Mouse (Mus musculus) ES-E14 (cell line): ENCODE data around the gene Rnf144a. TPM values are rescaled to one million over a fixed set of nuclear protein-coding genes. Genes with fewer than 3 reads are reported as not detected.

Source experiments
- DNase-seq: peaks from one replicate; pipeline ENCODE4 v3.0.0-alpha.2; 2013; ENCODE audit warnings: low read depth, low spot score
- H3K27ac ChIP-seq: 2 replicates; pipeline ENCODE4 v1.5.1; 2012; ENCODE audit warnings: low read depth, mild to moderate bottlenecking, low read length, moderate library complexity, mixed read lengths; ENCODE audit not compliant: poor library complexity, insufficient read depth, severe bottlenecking
- H3K36me3 ChIP-seq: 2 replicates; pipeline ENCODE4 v1.6.1; 2012; ENCODE audit warnings: mild to moderate bottlenecking, low read length, moderate library complexity, mixed read lengths; ENCODE audit not compliant: control insufficient read depth, poor library complexity, insufficient read depth, severe bottlenecking
- H3K4me1 ChIP-seq, 2 experiments: fragments of 150-350 bp in 1 of 2; sonication (generic) in 1 of 2; 2 replicates each; pipeline ENCODE4 v1.6.1; 2012; ENCODE audit warnings: low read length in 2 of 2, mild to moderate bottlenecking in 1 of 2, mixed read lengths in 1 of 2; ENCODE audit not compliant: control insufficient read depth in 2 of 2, insufficient read depth in 2 of 2, poor library complexity in 1 of 2
- H3K4me3 ChIP-seq, 2 experiments: fragments of 150-350 bp in 1 of 2; sonication (generic) in 1 of 2; 2 replicates each; pipeline ENCODE4 v1.5.1; 2012; ENCODE audit warnings: low read length in 2 of 2, low read depth in 1 of 2, mild to moderate bottlenecking in 1 of 2, mixed read lengths in 1 of 2; ENCODE audit not compliant: insufficient read depth in 1 of 2, poor library complexity in 1 of 2, severe bottlenecking in 1 of 2
- H3K9ac ChIP-seq: 2 replicates; pipeline ENCODE4 v1.6.1; 2012; ENCODE audit warnings: low read depth, mild to moderate bottlenecking, low read length, mixed read lengths; ENCODE audit not compliant: poor library complexity, insufficient read depth, severe bottlenecking
- H3K9me3 ChIP-seq: fragments of 150-350 bp; sonication (generic); 2 replicates; pipeline ENCODE4 v1.6.1; 2012; ENCODE audit warnings: low read depth, mild to moderate bottlenecking, low read length; ENCODE audit not compliant: control insufficient read depth, insufficient read depth
- CHD2 ChIP-seq: IDR thresholded peaks from 2 replicates; pipeline ENCODE4 v1.6.1; 2014; ENCODE audit warnings: mild to moderate bottlenecking, low read depth, low read length, inconsistent platforms
- HCFC1 ChIP-seq: IDR thresholded peaks from 2 replicates; pipeline ENCODE4 v1.6.1; 2012; ENCODE audit warnings: low read length, inconsistent platforms, borderline replicate concordance; ENCODE audit not compliant: insufficient read depth
- MAFK ChIP-seq: IDR thresholded peaks from 2 replicates; pipeline ENCODE4 v1.6.1; 2014; ENCODE audit warnings: mild to moderate bottlenecking, low read depth, low read length, inconsistent platforms; ENCODE audit not compliant: insufficient read depth
- ZC3H11A ChIP-seq: IDR thresholded peaks from 2 replicates; pipeline ENCODE4 v1.6.1; 2012; ENCODE audit warnings: low read depth, mild to moderate bottlenecking, inconsistent platforms, low read length, borderline replicate concordance
- ZNF384 ChIP-seq: IDR thresholded peaks from 2 replicates; pipeline ENCODE4 v1.6.1; 2012; ENCODE audit warnings: low read depth, low read length, inconsistent platforms
- in situ Hi-C, 2 experiments: fragments of 600-800 bp; cut with MboI; formaldehyde crosslinking; loops; one replicate each; pipeline ENCODE4 v1.15.1; 2025; ENCODE audit warnings: low sequenced_read_pairs in 2 of 2, inconsistent platforms in 1 of 2; ENCODE audit not compliant: unreplicated experiment in 2 of 2
- total RNA-seq: library from RNA; depleted of rRNA; stranded (reverse); fragments of 300-350 nt; gene quantifications from 2 replicates; pipeline ENCODE4 v1.2.3, GENCODE M21; 2012

Rnf144a gene
- total RNA-seq, 1 experiment, result 1.6 TPM

DNA sequence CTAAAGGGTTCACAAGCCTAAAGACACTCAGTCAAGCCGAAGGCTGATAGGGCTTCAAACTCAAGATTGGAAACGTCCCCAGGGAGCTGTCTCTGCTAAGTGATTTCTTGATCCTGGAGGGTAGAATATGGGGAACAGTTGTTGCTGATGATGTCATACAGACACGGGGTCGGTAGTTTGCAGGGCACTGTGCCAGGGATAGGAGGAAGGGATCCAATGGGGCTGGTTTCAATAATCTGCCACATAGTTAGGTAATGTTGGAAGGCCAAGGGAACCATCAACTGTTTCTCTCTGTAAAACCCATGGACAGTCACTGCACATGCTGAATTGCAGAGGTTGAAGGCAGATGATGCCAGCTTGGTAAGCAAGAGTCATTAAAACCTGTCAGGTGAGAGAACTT, 73.0 kb downstream of the Rnf144a start:
- H3K9me3 ChIP-seq, result no peaks in the 10 kb centered on the region
- in situ Hi-C loops, result no loop called here
- no peaks in the 10 kb centered on the region for H3K36me3 ChIP-seq
- no peak overlapping the region for H3K9ac ChIP-seq
- no peak overlapping the region for H3K27ac ChIP-seq
- TF ChIP-seq ZC3H11A (no peak), HCFC1 (no peak), MAFK (no peak), CHD2 (no peak), ZNF384 (no peak)
- H3K4me1 ChIP-seq, result no peaks in the 10 kb centered on the region; a peak in 1 of 4 replicates
- no peak for DNase-seq
- H3K4me3 ChIP-seq, result no peak overlapping the region

- no peaks in the 10 kb centered on the region for H3K36me3 ChIP-seq
- DNase-seq, result no peak
- H3K9ac ChIP-seq, result no peak overlapping the region
- TF ChIP-seq CHD2, result no peak
- TF ChIP-seq ZNF384, result no peak
- TF ChIP-seq ZC3H11A, result no peak
- no peak for TF ChIP-seq HCFC1
- no peak for TF ChIP-seq MAFK
- H3K4me3 ChIP-seq, result no peak overlapping the region
- in situ Hi-C loops, result no loop called here
- no peak overlapping the region for H3K27ac ChIP-seq
- no peaks in the 10 kb centered on the region for H3K9me3 ChIP-seq
- no peaks in the 10 kb centered on the region; a peak in 1 of 4 replicates for H3K4me1 ChIP-seq
These were observed 74.4 kb downstream of the Rnf144a start for GRCm38 (mm10) chr12:26340621-26341020.

- no peak overlapping the region for H3K27ac ChIP-seq
- no peaks in the 10 kb centered on the region for H3K36me3 ChIP-seq
- no peaks in the 10 kb centered on the region; a peak in 1 of 4 replicates for H3K4me1 ChIP-seq
- TF ChIP-seq MAFK (no peak), HCFC1 (no peak), CHD2 (no peak), ZNF384 (no peak), ZC3H11A (no peak)
- H3K9me3 ChIP-seq, result no peaks in the 10 kb centered on the region
- DNase-seq, result no peak
- no peak overlapping the region for H3K4me3 ChIP-seq
- in situ Hi-C loops, result no loop called here
- H3K9ac ChIP-seq, result no peak overlapping the region
These were observed 75.2 kb downstream of the Rnf144a start for GRCm38 (mm10) chr12:26339886-26340285.

- in situ Hi-C loops, result no loop called here
These were observed 75.9 kb downstream of the Rnf144a start for GRCm38 (mm10) chr12:26339181-26339580.

GRCm38 (mm10) chr12:26333678-26334077, 81.4 kb downstream of the Rnf144a start:
- Histone ChIP-seq H3K4me1 (no peaks in the 10 kb centered on the region), H3K4me3 (no peak overlapping the region), H3K9ac (no peak overlapping the region), H3K9me3 (no peaks in the 10 kb centered on the region), H3K27ac (no peak overlapping the region), H3K36me3 (no peaks in the 10 kb centered on the region)
- DNase-seq, result no peak
- in situ Hi-C loops, result no loop called here
- TF ChIP-seq ZC3H11A (no peak), MAFK (no peak), ZNF384 (no peak), CHD2 (no peak), HCFC1 (no peak)

More at GRCm38 (mm10) chr12:26339181-26339580, 75.9 kb downstream of the Rnf144a start:
- H3K4me1 ChIP-seq, result no peaks in the 10 kb centered on the region; a peak in 1 of 4 replicates
- DNase-seq, result no peak
- H3K4me3 ChIP-seq, result no peak overlapping the region
- no peaks in the 10 kb centered on the region for H3K9me3 ChIP-seq
- H3K9ac ChIP-seq, result no peak overlapping the region
- no peak for TF ChIP-seq HCFC1
- TF ChIP-seq MAFK, result no peak
- no peak for TF ChIP-seq CHD2
- no peak for TF ChIP-seq ZNF384
- TF ChIP-seq ZC3H11A, result no peak
- no peaks in the 10 kb centered on the region for H3K36me3 ChIP-seq
- H3K27ac ChIP-seq, result no peak overlapping the region
